Mouse (Mus musculus) skeletal muscle tissue, adult 2 months (tissue): ENCODE results near the gene Rimbp3.
"Not testable (repeated sequence)": the region's sequence is repeated elsewhere in the genome, so short reads cannot be mapped to it uniquely, and the experiment has no call there.

Source experiments
- DNase-seq: peaks from one replicate; pipeline ENCODE4 v3.0.0-alpha.2; 2012; ENCODE audit warnings: low read depth, low spot score

The Rimbp3 gene

DNA sequence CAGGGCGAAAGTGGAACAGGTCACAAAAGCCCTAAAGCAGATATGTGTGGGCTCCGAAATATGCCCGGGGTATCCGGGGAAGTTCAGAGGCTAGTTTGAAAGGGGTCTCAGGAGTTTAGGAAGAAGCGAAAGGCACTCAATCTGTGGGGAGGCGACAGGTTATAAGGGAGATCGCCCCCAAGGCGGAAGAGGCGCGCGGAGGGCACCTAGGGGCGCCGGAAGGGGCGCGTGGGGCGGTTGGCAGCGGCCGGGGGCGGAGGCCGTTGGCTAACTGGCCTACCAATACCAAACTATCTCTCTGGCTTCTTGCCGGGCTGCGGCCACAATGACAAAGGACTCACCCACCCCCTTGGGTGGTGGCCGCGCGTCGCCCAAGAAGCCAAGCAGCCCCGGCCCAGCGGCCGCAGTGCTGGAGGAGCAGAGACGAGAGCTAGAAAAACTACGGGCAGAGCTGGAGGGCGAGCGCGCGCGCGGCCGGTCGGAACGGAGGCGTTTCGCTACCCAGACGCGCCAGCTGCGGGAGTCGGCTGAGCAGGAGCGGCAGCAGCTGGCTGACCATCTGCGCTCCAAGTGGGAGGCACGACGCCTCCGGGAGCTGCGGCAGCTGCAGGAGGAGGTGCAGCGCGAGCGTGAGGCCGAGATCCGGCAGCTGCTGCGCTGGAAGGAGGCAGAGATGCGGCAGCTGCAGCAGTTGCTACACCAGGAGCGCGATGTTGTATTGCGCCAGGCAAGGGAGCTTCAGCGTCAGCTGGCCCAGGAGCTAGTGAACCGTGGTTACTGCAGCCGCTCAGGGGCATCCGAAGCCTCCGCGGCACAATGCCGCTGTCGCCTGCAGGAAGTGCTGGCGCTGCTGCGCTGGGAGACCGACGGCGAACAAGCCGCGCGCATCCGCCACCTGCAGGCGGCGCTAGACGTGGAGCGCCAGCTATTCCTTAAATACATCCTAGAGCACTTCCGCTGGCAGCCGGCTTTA is at the start of gene Rimbp3:
Rimbp3 (plus strand) TSS at position 215 of the 973 bp plus-strand sequence.
- DNase-seq, result peak; percentile 60

DNA sequence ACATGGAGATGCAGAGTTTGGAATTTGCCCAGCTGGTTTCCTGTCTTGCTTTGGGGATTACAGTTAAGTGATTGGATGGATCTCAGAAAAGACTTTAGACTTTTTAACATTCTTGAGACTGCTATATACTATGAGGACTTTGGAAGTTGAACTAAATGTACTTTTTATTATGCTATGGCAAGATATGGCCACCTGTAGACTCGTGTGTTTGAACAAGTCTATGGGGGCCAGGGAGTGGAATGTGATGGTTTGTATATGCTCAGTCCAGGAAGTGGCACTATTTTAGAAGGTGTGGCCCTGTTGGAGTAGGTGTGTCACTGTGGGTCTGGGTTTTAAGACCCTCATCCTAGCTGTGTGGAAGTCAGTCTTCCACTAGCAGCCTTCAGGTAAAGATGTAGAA is 42.9 kb upstream of the Rimbp3 start:
- not testable (repeated sequence) for DNase-seq

DNA sequence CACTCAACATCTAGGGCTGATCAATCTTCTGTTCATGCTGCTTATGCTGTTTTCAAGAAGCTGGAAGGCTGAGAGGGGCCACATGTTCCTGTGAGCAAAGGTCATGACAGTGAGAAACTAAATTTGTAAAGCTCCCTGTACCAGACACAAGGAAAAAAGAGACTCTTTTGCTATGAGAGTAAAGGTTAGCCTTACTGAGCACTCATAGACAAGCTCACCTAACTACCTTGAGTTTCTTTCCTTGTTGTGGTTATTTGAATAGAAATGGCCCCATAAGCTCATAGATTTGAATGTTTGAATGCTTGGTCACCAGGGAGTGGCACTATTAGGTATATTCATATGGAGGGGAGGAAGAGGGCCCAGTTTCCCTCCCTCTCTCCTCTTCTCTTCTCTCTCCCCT is 41.2 kb upstream of the Rimbp3 start:
- DNase-seq, result no peak

DNA sequence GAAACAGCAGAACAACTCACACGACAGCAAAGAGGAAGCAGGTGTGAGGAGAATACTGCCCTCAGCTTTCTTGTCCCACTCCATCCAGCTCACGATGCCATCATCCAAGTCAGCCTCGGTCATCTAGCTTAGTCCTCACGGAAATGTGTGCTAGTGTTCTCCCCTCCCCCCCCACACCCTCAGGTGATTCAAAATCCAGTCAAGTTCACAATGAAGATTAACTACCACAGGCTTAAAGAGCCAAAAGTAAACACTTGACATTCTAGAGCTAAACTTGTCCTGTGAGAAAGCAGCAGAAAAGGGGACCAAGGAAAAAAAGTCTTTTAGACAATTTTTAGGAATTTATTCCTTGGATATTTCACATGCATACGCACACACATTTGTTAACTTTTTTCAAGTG is 40.4 kb upstream of the Rimbp3 start:
- no peak for DNase-seq

DNA sequence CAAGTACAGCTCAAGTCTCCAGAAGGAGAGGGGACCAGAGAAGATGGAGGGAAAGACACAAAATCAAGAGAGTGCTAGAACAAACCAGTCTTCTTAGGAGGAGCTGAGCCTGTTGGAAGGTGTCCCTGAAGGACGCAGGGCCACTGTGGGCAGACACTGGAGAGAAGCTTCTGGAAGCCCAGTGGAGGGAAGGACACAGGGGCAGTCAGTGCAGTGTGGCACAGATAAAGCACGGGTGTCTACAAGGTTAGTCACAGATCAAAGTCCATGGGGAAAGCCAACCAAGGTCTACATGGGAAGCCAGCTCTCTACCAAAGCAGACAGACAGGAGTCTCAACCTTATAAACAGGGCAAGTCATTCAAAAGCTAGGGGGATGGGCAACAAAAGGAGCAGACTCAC is 32.6 kb upstream of the Rimbp3 start:
- no peak for DNase-seq

DNA sequence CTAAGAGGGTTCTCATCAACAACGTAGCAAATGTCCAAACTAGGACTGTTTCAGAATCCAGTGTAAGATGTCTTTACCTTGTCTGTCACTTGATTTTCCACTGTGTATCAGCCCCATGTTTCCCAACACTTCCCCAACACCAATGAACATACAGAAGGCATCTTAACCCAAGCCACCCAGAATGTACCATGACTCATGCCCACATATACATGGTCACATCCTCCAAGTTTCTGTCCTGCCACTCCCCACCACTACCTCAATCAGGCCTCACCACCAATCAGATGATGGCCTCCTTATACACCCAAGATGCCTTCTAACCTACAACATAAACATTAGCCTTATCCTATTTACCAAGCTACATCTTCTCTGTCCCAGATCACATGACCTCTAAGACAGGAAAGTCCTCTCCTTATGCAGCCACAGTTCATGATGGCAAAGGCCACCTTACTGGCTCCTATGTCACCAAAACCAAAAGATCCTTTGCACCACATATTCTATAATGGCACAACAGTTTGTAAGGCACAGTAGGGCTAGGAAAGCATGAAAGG is 30.7 kb upstream of the Rimbp3 start:
- DNase-seq, result no peak

DNA sequence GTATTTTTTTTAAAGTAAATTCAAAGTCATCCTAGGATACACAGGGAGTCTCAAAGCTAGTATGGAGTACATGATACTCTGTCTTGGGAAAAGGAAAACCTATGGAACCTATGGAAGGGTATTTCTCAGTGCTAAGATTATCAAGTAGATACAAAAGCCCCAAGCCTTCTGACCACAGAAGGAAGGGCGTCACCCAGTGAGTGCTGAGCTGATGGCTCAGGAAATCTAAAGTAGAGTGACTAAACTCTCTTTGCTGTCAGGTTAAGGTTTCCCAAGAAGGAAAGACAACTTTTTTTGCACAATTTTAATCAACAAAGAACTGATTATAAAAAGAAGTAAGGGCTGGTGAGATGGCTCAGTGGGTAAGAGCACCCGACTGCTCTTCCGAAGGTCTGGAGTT is 28.7 kb upstream of the Rimbp3 start:
- DNase-seq, result no peak

DNA sequence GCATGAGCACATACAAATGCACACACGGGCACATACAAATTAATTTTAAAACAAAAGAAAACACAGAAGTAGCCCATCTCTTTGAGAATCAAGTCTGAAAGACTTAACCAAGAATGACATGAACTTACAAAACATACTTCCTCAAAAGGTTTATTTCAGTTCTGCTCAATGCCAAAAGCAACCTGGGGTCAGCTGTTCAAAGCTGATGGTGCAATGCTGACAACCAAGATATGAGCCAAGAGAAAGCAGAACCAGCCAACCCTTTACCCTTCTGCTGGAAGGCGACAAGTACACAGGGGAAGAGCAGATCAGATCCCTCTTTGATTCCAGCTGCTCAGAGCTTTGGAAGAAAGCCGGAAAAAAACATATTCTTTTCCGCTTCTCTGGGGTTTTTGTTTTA is 27.0 kb upstream of the Rimbp3 start:
- peak; percentile 67 for DNase-seq

DNA sequence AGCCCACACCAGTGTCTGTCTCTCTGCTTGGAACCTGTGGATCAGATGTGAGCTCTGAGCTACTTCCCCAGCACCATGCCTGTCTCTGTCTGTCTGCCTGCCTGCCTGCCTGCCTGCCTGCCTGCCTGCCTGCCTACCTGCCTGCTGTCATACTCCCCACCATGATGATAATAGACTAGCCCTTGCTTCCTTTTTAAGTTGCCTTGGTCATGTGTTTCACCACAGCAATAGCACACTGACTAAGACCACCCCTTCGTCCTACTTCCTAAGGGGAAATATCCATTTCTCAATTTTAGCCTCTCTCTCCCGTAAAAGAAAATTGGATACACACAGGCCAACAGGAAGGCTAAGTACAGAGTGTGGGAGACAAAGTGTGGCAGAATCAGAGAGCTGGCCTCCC is 26.3 kb upstream of the Rimbp3 start:
- DNase-seq, result no peak

DNA sequence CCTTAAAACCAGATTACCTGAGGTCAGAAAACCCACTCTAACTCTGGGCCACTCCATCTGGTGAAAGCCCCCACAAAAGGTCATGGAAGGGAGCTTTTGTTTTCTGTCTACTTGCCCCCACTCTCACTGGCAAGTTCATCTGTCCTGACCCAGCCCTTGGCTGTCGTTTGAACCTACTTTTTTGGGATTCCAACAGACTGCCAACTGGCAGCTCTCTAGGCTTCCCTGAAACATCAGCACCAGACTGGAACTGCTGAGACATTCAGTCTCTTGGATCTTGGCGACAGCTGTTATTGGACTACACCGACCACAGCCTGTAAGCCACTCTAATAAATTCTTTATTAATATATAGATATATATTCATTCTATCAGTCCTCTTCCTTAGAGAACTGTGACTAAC is 25.4 kb upstream of the Rimbp3 start:
- peak; percentile 44 for DNase-seq

DNA sequence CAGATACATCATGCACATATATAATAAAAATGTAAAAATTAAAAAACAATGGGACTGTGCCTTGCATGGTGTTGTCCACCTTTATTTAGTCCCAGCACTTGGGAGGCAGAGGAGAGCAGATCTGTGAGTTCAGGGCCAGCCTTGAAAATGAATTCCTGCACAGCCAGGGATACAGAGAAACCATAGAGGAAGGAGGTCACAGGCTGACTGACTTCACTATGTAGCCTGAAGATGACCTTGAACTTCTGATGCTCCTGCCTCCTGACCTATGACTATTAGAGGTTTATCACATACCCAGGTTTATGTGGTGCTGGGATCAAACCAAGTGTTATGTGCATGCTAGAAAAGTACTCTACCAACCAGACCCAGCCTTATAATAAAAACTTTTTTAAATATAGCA is 22.9 kb upstream of the Rimbp3 start:
- DNase-seq, result no peak

DNA sequence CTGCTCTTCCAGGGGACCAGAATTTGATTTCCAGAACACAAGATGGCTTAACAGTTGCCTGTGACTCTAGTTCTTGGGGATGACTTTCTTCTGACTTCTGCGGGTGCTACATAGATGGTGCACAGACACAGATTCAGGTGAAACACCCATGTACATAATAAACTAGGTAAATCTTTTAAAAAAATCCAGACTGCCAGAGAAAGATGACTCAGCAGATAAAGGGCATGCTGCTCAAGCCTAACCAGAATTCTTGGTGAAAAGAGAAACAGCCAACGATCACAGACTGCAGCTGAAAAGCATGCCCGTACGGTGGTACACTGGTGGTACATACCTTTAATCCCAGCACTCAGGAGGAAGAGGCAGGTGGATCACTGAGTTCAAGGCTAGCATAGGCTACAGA is 14.6 kb upstream of the Rimbp3 start:
- DNase-seq, result no peak

DNA sequence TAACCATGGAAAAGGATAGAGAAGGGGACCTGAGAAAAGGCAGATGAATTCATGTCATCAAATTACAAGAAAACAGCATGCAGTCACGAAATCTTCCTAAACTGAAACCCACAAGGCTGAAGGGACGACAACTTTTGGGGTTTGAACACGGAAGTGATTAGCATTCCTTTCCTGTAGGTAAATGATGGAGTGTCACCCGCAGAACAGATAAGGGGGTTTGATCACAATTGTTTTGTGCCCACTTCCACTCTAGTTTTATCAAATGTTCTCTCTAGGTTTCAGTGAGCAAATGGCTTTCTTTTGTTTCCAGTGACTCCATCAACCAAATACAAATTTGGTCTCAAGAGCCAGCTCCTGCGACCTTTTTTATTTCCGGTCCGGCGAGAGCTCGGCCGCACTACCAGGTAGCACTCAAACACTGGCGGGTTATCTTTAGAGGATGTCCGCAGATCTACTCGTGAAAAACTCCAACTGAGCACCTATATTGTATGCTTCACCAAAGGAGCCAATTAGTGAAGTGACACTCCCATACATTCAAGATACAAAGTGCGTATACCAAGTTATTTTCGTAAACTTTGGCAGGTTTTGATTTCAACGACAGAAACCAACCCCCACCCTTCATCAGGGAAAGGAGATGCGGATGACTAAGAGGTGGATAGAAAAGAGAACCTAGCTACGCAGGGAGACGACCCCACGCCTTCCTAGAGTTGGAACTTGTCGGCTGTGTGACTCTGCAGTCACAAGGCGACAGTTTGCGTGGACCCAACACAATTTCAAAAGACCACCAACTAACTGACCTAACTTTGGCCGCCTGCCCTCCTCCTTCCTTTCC is 8.1 kb upstream of the Rimbp3 start:
- no peak for DNase-seq

DNA sequence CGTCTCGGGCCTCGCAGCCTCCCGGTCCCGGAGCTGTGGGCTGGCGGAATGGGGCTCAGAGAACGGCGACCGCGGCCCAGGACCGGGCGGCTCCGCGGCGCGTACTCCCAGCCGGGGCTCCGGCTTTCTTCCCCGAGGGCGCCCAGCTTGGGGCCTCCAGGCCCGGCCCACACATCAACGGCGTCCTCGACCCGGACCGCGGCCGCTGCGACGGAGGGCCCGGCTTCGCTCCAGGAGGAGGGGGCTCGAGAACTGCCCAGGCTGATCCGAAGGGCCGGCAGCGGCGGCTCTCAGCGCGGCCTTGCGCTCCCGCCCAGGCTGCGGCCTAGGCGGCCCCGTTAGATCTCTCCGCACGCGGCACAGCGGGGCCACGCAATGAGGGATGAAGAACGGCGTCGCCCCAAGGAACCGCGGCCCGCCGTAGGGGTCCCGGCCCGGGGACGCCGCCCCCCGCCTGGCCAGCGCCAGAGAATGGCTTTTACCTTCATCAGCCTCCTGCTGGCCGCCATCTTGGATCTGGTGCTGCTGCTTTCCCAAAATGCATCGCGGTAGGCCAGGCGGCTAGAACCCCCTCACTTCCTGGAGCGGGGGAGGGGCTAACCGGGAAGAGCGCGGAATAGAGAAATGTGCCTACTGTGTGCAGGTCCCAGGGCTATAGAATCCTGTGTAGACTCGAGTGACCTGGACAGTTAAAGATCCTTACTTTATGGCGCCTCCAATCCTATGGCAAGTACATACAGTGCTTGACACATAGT is 7.3 kb upstream of the Rimbp3 start:
- DNase-seq, result peak; percentile 60

DNA sequence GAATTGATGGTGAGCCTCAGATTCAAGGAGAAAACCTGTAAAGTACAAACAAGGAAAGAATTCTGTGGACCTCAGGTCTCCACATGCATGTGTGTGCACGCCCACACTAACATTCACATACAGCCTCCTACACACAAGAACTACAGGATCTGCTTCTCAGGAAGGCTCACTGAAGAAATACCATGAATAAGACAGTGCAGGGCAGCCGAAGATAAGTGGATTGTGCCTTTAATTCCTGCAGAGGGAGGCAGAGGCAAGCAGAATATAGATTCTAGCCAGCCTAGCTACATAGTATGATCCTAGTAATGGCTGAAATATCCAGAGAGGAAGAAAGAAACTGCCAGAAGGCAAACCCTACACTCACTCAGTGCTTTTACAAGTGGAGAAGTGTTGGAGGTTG is 6.4 kb upstream of the Rimbp3 start:
- no peak for DNase-seq

DNA sequence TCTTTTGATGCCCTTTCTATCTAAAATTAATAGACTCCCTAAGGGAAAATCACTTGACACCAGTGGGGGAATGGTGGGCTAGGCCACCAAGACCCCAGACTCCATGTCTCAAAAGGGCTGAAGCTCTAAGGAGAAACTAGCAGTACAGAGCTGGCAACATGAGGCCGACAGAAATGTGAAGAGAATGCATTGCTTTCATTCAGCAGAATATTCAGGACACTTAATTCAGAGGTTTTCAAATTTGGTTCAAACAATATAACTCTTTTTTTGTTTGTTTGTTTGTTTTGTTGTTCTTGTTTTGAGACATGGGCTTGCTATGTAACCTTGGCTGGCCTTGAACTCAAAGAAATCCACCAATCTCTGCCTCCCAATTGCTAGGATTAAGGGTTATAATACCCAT is 5.9 kb upstream of the Rimbp3 start, which contains the start of gene Ube2l3:
Ube2l3 (minus strand) TSS at position 101 of the 400 bp plus-strand sequence.
- no peak for DNase-seq

DNA sequence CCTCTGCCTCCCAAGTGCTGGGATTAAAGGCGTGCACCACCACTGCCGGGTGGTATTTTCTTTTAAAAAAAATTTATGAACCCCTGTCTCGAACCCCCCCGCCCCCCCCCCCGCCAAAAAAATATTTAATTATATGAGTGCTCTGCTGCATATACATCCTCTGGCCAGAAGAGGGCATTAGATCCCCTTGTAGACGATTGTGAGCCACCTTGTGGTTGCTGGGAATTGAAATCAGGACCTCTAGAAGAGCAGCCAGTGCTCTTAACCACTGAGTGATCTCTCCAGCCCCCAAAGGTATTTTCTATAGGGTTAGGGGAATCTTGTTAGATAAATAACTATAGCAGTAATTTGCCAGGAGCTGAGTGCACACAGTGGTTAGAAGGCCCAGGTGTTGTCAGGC is 3.4 kb upstream of the Rimbp3 start:
- DNase-seq, result peak; percentile 35

DNA sequence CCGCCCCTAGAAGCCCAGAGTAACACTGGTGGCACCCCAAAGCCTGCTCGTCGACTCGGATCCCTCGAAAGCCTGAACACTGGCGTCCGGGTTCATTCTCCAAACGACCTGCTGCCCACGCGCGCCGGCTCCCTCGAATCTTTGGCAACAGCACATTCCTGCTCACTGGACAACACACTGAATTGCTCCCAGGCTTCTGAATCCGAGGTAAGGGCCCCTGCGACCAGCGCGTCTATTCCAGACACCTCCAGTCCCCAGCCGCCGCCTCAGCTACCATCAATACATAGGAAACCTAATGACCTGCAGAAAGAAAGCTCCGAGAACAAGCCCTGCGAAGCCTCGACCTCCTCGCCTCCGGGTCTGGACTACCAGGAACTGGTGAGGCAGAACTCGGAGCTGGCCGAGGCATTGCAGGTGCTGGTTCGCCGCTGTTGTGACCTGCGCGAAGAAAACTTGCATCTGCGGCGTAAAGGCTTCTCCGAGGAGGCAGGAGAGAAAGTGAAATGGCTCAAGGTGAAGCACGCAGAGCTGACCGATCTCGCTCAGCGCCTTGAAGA is 1.1 kb downstream of the Rimbp3 start:
- DNase-seq, result no peak

DNA sequence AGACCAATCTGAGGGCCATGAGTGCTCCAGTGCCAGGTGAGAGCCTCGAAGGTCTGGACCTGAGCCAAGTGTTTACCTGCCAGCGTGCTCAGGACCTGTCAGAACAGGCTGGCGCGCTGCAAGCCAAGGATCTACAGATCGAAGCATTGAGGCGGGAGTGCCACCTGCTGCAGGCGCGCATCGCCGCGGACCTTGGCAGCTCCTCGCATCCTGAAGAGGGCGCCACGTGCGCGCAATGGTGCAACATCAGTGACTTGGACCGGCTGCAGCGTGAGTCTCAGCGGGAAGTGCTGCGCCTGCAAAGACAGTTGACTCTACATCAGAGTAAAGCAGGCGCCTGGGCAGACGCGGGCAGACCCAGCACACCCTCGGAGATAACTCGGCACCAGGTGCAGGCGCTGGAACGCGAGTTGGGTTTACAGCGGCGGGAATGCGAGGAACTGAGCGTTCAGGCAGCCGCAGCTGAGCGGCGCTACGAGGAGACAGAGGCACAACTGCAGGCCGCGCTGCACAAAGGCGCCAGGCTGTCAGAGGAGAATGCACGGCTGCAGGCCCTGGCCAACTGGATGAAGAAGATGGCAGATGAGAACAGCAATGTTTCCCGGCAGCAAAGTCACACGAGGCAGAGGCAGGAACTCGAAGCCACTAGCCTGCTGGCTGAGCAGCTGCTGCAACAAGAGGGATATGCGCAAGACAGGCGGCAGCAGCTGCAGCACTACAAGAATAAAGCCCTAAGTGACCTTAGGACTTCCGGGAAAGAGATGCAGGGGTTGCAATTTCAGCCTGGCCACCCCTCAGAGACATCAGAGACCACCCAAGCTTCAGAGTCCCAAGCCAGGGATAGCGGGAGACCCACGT is 1.8 kb downstream of the Rimbp3 start:
- DNase-seq, result peak; percentile 66

DNA sequence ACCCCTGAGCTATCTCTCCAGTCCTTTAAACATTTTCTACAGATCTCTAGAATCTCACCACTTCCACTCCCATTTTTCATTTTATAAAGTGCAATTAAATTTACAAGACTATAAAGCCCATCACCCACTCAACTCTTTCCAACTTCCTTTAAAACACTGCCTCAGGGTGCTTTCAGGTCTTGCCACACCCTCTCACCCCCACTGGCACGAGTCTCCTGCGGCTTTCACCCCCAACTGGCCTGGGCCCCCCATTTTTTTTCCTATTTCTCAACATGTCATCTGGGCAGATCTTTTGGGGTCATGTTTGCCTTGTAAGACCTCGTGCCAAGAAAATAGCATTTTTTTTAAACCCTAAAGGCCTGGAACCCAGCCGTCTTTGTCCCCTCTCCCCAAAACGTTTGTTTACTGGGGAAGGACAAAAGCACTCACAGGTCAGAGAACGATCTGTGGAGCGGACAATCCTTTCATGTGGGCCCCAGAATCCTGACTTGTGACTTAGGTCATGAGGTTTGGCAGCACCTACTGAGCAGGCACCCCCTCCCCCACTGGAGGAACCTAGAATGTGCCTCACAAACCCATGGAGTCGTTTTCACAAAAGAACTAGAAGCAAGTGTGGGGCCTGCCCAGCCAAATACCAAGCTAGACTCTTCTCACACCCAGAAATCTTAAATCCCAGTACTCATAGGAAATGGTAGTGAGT is 8.7 kb downstream of the Rimbp3 start:
- no peak for DNase-seq
